Mouse (Mus musculus) embryonic fibroblast, embryonic 13.5 days (primary cell): Measurements from ENCODE around the gene Spata33. TPM values are rescaled to one million over a fixed set of nuclear protein-coding genes. Genes with fewer than 3 reads are reported as not detected.
"Not testable (repeated sequence)": the region's sequence is repeated elsewhere in the genome, so short reads cannot be mapped to it uniquely, and the experiment has no call there.

Source experiments
- H3K27ac ChIP-seq: 2 replicates; pipeline ENCODE4 v1.5.1; 2012; ENCODE audit warnings: low read length, control low read depth, inconsistent platforms; ENCODE audit not compliant: insufficient read depth
- H3K4me1 ChIP-seq: 2 replicates; pipeline ENCODE4 v1.6.1; 2011; ENCODE audit warnings: low read length; ENCODE audit not compliant: control insufficient read depth, insufficient read depth
- H3K4me3 ChIP-seq: 2 replicates; pipeline ENCODE4 v1.5.1; 2011; ENCODE audit warnings: mild to moderate bottlenecking, control low read depth, low read length; ENCODE audit not compliant: insufficient read depth
- CTCF ChIP-seq: IDR thresholded peaks from 2 replicates; pipeline ENCODE4 v1.5.1; 2011; ENCODE audit warnings: mild to moderate bottlenecking, control low read depth, low read length, moderate library complexity, borderline replicate concordance; ENCODE audit not compliant: insufficient read depth
- POLR2A ChIP-seq: IDR thresholded peaks from 2 replicates; pipeline ENCODE4 v1.6.1; 2011; ENCODE audit warnings: low read depth, mild to moderate bottlenecking, control low read depth, low read length, moderate library complexity
- polyA plus RNA-seq: library from polyadenylated mRNA; stranded (reverse); fragments of >200 nt; gene quantifications from 2 replicates; pipeline ENCODE4 v1.2.4, GENCODE M21; 2011; ENCODE audit warnings: low read depth; ENCODE audit not compliant: missing spikeins, insufficient read length

The Spata33 gene
- polyA plus RNA-seq, 1 experiment, result 1.4 TPM

- Histone ChIP-seq H3K27ac (no peak overlapping the region), H3K4me1 (no peaks in the 10 kb centered on the region), H3K4me3 (no peak overlapping the region)
- TF ChIP-seq POLR2A, result no peak
- TF ChIP-seq CTCF, result no peak
These were observed 12.8 kb upstream of the Spata33 start for GRCm38 (mm10) chr8:123199864-123200263.

- no peak overlapping the region for H3K27ac ChIP-seq
- TF ChIP-seq POLR2A (no peak), CTCF (0 out of 2 replicates have a peak, but pooled peaks have one; percentile 12)
- H3K4me3 ChIP-seq, result no peak overlapping the region
- H3K4me1 ChIP-seq, result no peaks in the 10 kb centered on the region
These were observed 10.3 kb upstream of the Spata33 start for GRCm38 (mm10) chr8:123202288-123202687.

- Histone ChIP-seq H3K4me3 (no peak overlapping the region), H3K4me1 (no peaks in the 10 kb centered on the region), H3K27ac (no peak overlapping the region)
- TF ChIP-seq CTCF, result no peak
- TF ChIP-seq POLR2A, result no peak
These were observed 9.1 kb upstream of the Spata33 start for GRCm38 (mm10) chr8:123203571-123203970.

GRCm38 (mm10) chr8:123211876-123212275 lies 756 bp upstream of the Spata33 start:
- H3K4me1 ChIP-seq, result 0 out of 2 replicates have a peak, but pooled peaks cover 6% of the 10 kb centered on the region
- no peak overlapping the region for H3K27ac ChIP-seq
- TF ChIP-seq POLR2A (no peak), CTCF (no peak)
- peak overlapping the region; percentile 99 for H3K4me3 ChIP-seq

GRCm38 (mm10) chr8:123213118-123213772 lies 613 bp downstream of the Spata33 start:
- TF ChIP-seq POLR2A, result 0 out of 2 replicates have a peak, but pooled peaks have one; percentile 43
- TF ChIP-seq CTCF, result no peak
- Histone ChIP-seq H3K4me1 (0 out of 2 replicates have a peak, but pooled peaks cover 6% of the 10 kb centered on the region), H3K27ac (peak overlapping the region; percentile 35; the same call in 1 of the 2 replicates), H3K4me3 (peak overlapping the region; percentile 60)

GRCm38 (mm10) chr8:123215430-123215829 lies 2.8 kb downstream of the Spata33 start:
- 0 out of 2 replicates have a peak, but pooled peaks cover 6% of the 10 kb centered on the region for H3K4me1 ChIP-seq
- no peak overlapping the region for H3K27ac ChIP-seq
- TF ChIP-seq POLR2A (no peak), CTCF (no peak)
- H3K4me3 ChIP-seq, result no peak overlapping the region

GRCm38 (mm10) chr8:123220917-123221316 lies 8.3 kb downstream of the Spata33 start:
- 0 out of 2 replicates have a peak, but pooled peaks cover 4% of the 10 kb centered on the region for H3K4me1 ChIP-seq
- no peak overlapping the region for H3K27ac ChIP-seq
- no peak for TF ChIP-seq CTCF
- TF ChIP-seq POLR2A, result no peak
- H3K4me3 ChIP-seq, result no peak overlapping the region

GRCm38 (mm10) chr8:123224278-123225266 lies 11.9 kb downstream of the Spata33 start, which contains the start of gene Cdk10:
Cdk10 (plus strand) TSS chr8:123224842.
- H3K4me3 ChIP-seq, result peak within 1 kb of the TSS; percentile 66
- H3K4me1 ChIP-seq, result 0 out of 2 replicates have a peak, but pooled peaks cover 4% of the 10 kb centered on the region
- TF ChIP-seq POLR2A, result peak; percentile 99
- no peak for TF ChIP-seq CTCF
- H3K27ac ChIP-seq, result 0 out of 2 replicates have a peak within 1 kb of the TSS, but pooled peaks have one; percentile 36

GRCm38 (mm10) chr8:123228416-123228815 lies 15.8 kb downstream of the Spata33 start:
- H3K4me1 ChIP-seq, result no peaks in the 10 kb centered on the region
- no peak for TF ChIP-seq CTCF
- TF ChIP-seq POLR2A, result no peak
- H3K4me3 ChIP-seq, result no peak overlapping the region
- no peak overlapping the region for H3K27ac ChIP-seq

GRCm38 (mm10) chr8:123230326-123230725 lies 17.7 kb downstream of the Spata33 start:
- not testable (repeated sequence) for H3K4me1 ChIP-seq

More at GRCm38 (mm10) chr8:123230326-123230725, 17.7 kb downstream of the Spata33 start:
- not testable (repeated sequence) for H3K4me3 ChIP-seq, H3K27ac ChIP-seq
